In the genomic region with DNA sequence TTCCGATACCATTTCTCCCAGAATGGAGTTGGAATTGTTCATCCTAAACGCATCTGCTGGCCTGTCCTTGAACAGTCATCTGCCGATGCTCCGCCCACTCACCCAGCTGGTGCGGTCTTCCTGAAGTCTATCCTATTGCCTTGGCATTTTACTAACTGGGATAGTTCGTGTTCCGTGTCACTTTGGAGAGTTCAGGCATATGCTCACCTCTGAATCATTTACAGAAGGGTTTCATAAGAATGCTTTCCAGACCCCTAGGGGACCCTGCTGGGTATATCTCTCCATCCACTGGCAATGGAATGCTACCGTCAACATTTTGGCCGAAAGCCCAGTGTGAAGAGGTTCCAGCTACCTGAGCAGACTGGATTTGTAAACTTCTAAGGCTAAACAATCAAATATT, we compare ENCODE assay signal across 9 mouse cellular contexts. TPM values are rescaled to one million over a fixed set of nuclear protein-coding genes. Genes with fewer than 3 reads are reported as not detected.
DNase-seq lines count a peak whose midpoint lies in the region.
"Had no signal": no experiment of that assay in that cellular context is flagged by ENCODE, and none has a peak within 500 bp of the region (broad histone marks: within the 10 kb centered on the region; RNA-seq: fewer than 3 reads in every experiment).

No protein-coding gene starts in this region.

- intact Hi-C loops in left cerebral cortex, postnatal 14 days (cut with DNase I), result no loop called here

- peak; percentile 32 to 37 for DNase-seq in left cerebral cortex, adult 18-20 months (ENCODE audit: low spot score in 2 of 2)
- DNase-seq in left cerebral cortex, postnatal 14 days (ENCODE audit: low spot score in 2 of 2), result no peak
- peak; percentile 50 for DNase-seq in adrenal gland, postnatal 25 days
- DNase-seq in kidney, adult 8-10 months, result peak; percentile 51 to 62
- peak; percentile 45 for DNase-seq in lung, postnatal 10 days
- DNase-seq in thymus, postnatal 10 days (ENCODE audit: low spot score in 2 of 2), result no peak
- no peak for DNase-seq in gastrocnemius, postnatal 4 days (ENCODE audit: low spot score in 2 of 2)
- DNase-seq in B cell, adult 2 months, result no peak
- DNase-seq: thymus, postnatal 14 days had no signal

RNA-seq across cellular contexts. Expression of a gene that starts 37.3 kb away (rescaled TPM):
- 100 to 1,000 TPM; 366 to 368 TPM for total RNA-seq in left cerebral cortex, adult 18-20 months (2021)
- 100 to 1,000 TPM; 317 to 346 TPM for total RNA-seq in left cerebral cortex, postnatal 14 days (2021)
- total RNA-seq in adrenal gland, postnatal 25 days (2021), result 89.1 and 104 TPM in 2 replicates
- total RNA-seq in gastrocnemius, postnatal 4 days (2021), result 10 to 100 TPM; 60.2 to 71.3 TPM

Comparison
In these comparisons a context has a peak if more than half of its experiments do, and no peak if none do; other contexts are left out.
1. DNase-seq: peak in left cerebral cortex, adult 18-20 months (2 of 2), adrenal gland, postnatal 25 days (single experiment), kidney, adult 8-10 months (2 of 2) and lung, postnatal 10 days (single experiment); none in left cerebral cortex, postnatal 14 days (0 of 2), thymus, postnatal 10 days (0 of 2), gastrocnemius, postnatal 4 days (0 of 2) and B cell, adult 2 months (0 of 2).